11 mouse cellular contexts compared by ENCODE assay signal in the genomic region with DNA sequence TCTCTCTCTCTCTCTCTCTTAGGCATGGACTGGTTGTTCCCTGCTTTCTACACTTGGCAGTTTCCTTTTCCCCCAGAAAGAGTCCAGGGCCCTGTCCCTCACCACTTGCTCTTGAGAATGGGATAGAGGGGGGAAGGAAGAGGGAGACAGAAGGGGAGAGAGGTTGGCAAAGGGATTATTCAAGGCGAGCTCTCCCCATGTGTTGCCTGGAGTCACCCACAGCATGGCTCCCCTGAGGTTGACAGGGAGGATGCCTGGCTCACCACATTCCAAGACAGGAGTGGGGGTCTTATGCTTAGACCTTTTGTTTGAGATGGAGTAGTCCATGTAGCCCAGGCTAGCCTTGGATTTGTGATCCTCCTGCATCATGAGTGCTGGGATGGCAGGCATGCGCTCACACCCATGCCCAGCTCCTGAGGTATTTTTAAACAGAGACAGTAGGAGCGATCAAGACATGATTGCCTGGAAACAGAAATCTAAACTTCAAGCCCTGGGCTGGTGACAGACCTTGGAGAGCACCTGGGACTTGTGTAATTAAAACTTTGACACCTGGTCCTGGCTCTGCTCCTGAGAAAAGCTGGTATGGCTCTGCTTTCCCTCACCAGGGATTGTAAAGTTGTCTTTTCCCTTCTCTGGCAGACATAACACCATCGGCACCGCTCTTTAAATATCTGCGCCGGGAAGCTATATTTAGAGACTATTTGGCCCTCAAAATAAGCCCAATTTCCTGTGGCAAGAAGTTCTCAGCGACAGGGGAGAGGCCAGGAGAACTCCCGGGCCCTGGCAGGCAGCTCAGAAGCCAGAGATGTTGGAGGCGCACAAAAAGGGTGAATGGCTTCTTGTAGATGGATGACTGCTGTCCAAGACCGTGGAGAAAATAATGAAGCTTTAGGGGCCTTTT. TPM values are rescaled to one million over a fixed set of nuclear protein-coding genes. Genes with fewer than 3 reads are reported as not detected.
DNase-seq lines count a peak whose midpoint lies in the region; ATAC-seq and TF ChIP-seq lines count a peak whose summit lies in the region.
"Had no signal": no experiment of that assay in that cellular context is flagged by ENCODE, and none has a peak within 500 bp of the region (broad histone marks: within the 10 kb centered on the region; RNA-seq: fewer than 3 reads in every experiment).

No protein-coding gene starts in this region.

- no peaks in the 10 kb centered on the region for H3K27me3 ChIP-seq in heart, embryonic 16.5 days (ENCODE audit: control insufficient read depth, insufficient read depth, low read length)
- no peaks in the 10 kb centered on the region for H3K27me3 ChIP-seq in midbrain, embryonic 15.5 days (replicated peaks)
- H3K27me3 ChIP-seq: limb, embryonic 12.5 days had no signal

- H3K4me2 ChIP-seq in heart, embryonic 16.5 days (ENCODE audit: low read depth, low read length) = peak overlapping the region; percentile 44
- H3K4me2 ChIP-seq in midbrain, embryonic 15.5 days = no peak overlapping the region
- H3K4me2 ChIP-seq: limb, embryonic 12.5 days had no signal

- H3K9me3 ChIP-seq in heart, embryonic 16.5 days (replicated peaks; ENCODE audit: control insufficient read depth, low read length) = 0 out of 2 replicates have a peak, but pooled peaks cover 3% of the 10 kb centered on the region
- H3K9me3 ChIP-seq in midbrain, embryonic 15.5 days = no peaks in the 10 kb centered on the region

- TF ChIP-seq CTCF in layer of hippocampus, adult 2 months (conservative IDR thresholded peaks at IDR 0.05) = no peak

- H3K4me3 ChIP-seq in layer of hippocampus, adult 2 months = no peak overlapping the region
- H3K4me3 ChIP-seq in heart, embryonic 16.5 days (ENCODE audit: low read length) = no peak overlapping the region
- no peak overlapping the region for H3K4me3 ChIP-seq in midbrain, embryonic 15.5 days
- H3K4me3 ChIP-seq: limb, embryonic 12.5 days had no signal

- peak; percentile 57; the same call in 1 of the 2 replicates for ATAC-seq in heart, embryonic 16.5 days (replicated peaks; ENCODE audit: extremely low read depth, insufficient read depth, low FRiP score)
- ATAC-seq in midbrain, embryonic 15.5 days (replicated peaks) = no peak

- H3K4me1 ChIP-seq in heart, embryonic 16.5 days (ENCODE audit: control insufficient read depth, insufficient read depth, low read length) = peaks cover 40% of the 10 kb centered on the region
- no peaks in the 10 kb centered on the region for H3K4me1 ChIP-seq in midbrain, embryonic 15.5 days

- H3K9ac ChIP-seq in heart, embryonic 16.5 days (ENCODE audit: low read length) = peak overlapping the region; percentile 18
- H3K9ac ChIP-seq in midbrain, embryonic 15.5 days = no peak overlapping the region
- H3K9ac ChIP-seq: limb, embryonic 12.5 days had no signal

- H3K36me3 ChIP-seq in heart, embryonic 16.5 days (ENCODE audit: control insufficient read depth, insufficient read depth) = no peaks in the 10 kb centered on the region
- no peaks in the 10 kb centered on the region for H3K36me3 ChIP-seq in midbrain, embryonic 15.5 days (replicated peaks)

- H3K27ac ChIP-seq in layer of hippocampus, adult 2 months = peak overlapping the region; percentile 61
- H3K27ac ChIP-seq in heart, embryonic 16.5 days (ENCODE audit: low read length) = peak overlapping the region; percentile 92
- no peak overlapping the region for H3K27ac ChIP-seq in midbrain, embryonic 15.5 days
- H3K27ac ChIP-seq: limb, embryonic 12.5 days had no signal

- DNase-seq in layer of hippocampus, adult 2 months (ENCODE audit: low spot score in 2 of 2) = peak in 1 of 2 experiments; percentile 14
- DNase-seq in layer of hippocampus, adult 18-20 months (ENCODE audit: low spot score in 2 of 2) = no peak
- DNase-seq in gastrocnemius, postnatal 10 days = peak; percentile 14
- DNase-seq in lung, postnatal 14 days = peak; percentile 45
- no peak for DNase-seq in thymus, postnatal 10 days (ENCODE audit: low spot score in 2 of 2)
- DNase-seq in cerebellum, adult 9-10 months = no peak

- WGBS in heart, embryonic 16.5 days = 20% methylated on average over 11 of the region's 11 CpGs
- 85% methylated on average over 11 of the region's 11 CpGs for WGBS in midbrain, embryonic 15.5 days

RNA-seq across cellular contexts. Expression of a gene that starts 20.0 kb away (rescaled TPM):
- 10 to 100 TPM; 41.2 to 41.4 TPM for total RNA-seq in layer of hippocampus, adult 2 months (2021)
- total RNA-seq in layer of hippocampus, adult 18-20 months (2021) = 10 to 100 TPM; 34.6 to 34.8 TPM
- 10 to 100 TPM; 82.8 to 92.7 TPM for total RNA-seq in gastrocnemius, postnatal 10 days (2021)
- 20.3 and 23.5 TPM in 2 replicates for polyA plus RNA-seq in heart, embryonic 16.5 days (2015; fragmentation: Nextera tagmentation; extraction: Ambion mirVana)
- 37.6 and 38.2 TPM in 2 replicates for polyA plus RNA-seq in midbrain, embryonic 15.5 days (2015; fragmentation: Nextera tagmentation; extraction: Ambion mirVana)

RNA-seq across cellular contexts. Expression of a gene that starts 38.5 kb away (rescaled TPM):
- total RNA-seq in layer of hippocampus, adult 2 months (2021) = not detected
- not detected for total RNA-seq in layer of hippocampus, adult 18-20 months (2021)
- not detected for total RNA-seq in gastrocnemius, postnatal 10 days (2021)
- polyA plus RNA-seq in heart, embryonic 16.5 days (2015; fragmentation: Nextera tagmentation; extraction: Ambion mirVana) = not detected in 2 replicates
- not detected in 2 replicates for polyA plus RNA-seq in midbrain, embryonic 15.5 days (2015; fragmentation: Nextera tagmentation; extraction: Ambion mirVana)
- total RNA-seq: MEL had no signal
- polyA plus RNA-seq: limb, embryonic 12.5 days; neural tube, embryonic 14.5 days had no signal

RNA-seq across cellular contexts. Expression of a gene that starts 47.9 kb away (rescaled TPM):
- total RNA-seq in layer of hippocampus, adult 2 months (2021) = not detected
- total RNA-seq in layer of hippocampus, adult 18-20 months (2021) = under 1 TPM in 1 of 2 experiments, not detected in 1; 0.67 TPM
- total RNA-seq in gastrocnemius, postnatal 10 days (2021) = 1 to 10 TPM; 1.7 to 3.2 TPM
- polyA plus RNA-seq in heart, embryonic 16.5 days (2015; fragmentation: Nextera tagmentation; extraction: Ambion mirVana) = 4.4 and 7.3 TPM in 2 replicates
- 1.2 and 2.8 TPM in 2 replicates for polyA plus RNA-seq in midbrain, embryonic 15.5 days (2015; fragmentation: Nextera tagmentation; extraction: Ambion mirVana)
- total RNA-seq: MEL had no signal
- polyA plus RNA-seq: neural tube, embryonic 14.5 days had no signal

Comparison
In these comparisons a context has a peak if more than half of its experiments do, and no peak if none do; other contexts are left out.
1. DNase-seq: peak in gastrocnemius, postnatal 10 days (single experiment) and lung, postnatal 14 days (single experiment); none in layer of hippocampus, adult 18-20 months (0 of 2), thymus, postnatal 10 days (0 of 2) and cerebellum, adult 9-10 months (single experiment).